Mouse (Mus musculus) thymus, adult 2 months (tissue): ENCODE measurements around the gene Slc26a3.

Experiments used
- CTCF ChIP-seq: fragments of 200-500 bp; IDR thresholded peaks from 2 replicates; pipeline ENCODE4 v1.5.1; 2012; ENCODE audit warnings: mild to moderate bottlenecking, control low read depth, low read length, moderate library complexity, borderline replicate concordance; ENCODE audit not compliant: control insufficient read depth, poor library complexity, insufficient read depth; ENCODE audit errors: extremely low read depth
- POLR2A ChIP-seq: fragments of 200-500 bp; IDR thresholded peaks from 2 replicates; pipeline ENCODE4 v1.6.1; 2012; ENCODE audit warnings: mild to moderate bottlenecking, low read length, control low read depth, moderate library complexity; ENCODE audit not compliant: control insufficient read depth, poor library complexity, insufficient read depth; ENCODE audit errors: extremely low read depth

- TF ChIP-seq CTCF (peak; percentile 37; the same call in 1 of the 2 replicates), POLR2A (peak; percentile 96)
Measured at GRCm38 (mm10) chr12:31499314-31500131, 108.9 kb downstream of the Slc26a3 start, which contains the start of gene Cbll1.
